Mouse (Mus musculus): ENCODE results near the gene Slc7a5.

Slc7a5 gene

GRCm38 (mm10) chr8:121911400-121911799 lies 3.9 kb upstream of the Slc7a5 start:
- in situ Hi-C loops (cut with MboI; ENCODE audit: low sequenced_read_pairs), result no loop called here

- in situ Hi-C loops (cut with MboI; ENCODE audit: low sequenced_read_pairs), result no loop called here
These were observed 2.2 kb upstream of the Slc7a5 start for GRCm38 (mm10) chr8:121909663-121910062.

- in situ Hi-C loops (cut with MboI; ENCODE audit: low sequenced_read_pairs), result no loop called here
These were observed 1.7 kb upstream of the Slc7a5 start for GRCm38 (mm10) chr8:121909148-121909541.

GRCm38 (mm10) chr8:121908378-121909147 lies 1.1 kb upstream of the Slc7a5 start:
- in situ Hi-C loops (cut with MboI; ENCODE audit: low sequenced_read_pairs), result no loop called here

GRCm38 (mm10) chr8:121906542-121907512 lies 667 bp downstream of the Slc7a5 start:
- in situ Hi-C loops (cut with MboI; ENCODE audit: low sequenced_read_pairs), result no loop called here

- in situ Hi-C loops (cut with MboI; ENCODE audit: low sequenced_read_pairs), result no loop called here
These were observed 1.6 kb downstream of the Slc7a5 start for GRCm38 (mm10) chr8:121905864-121906263.

GRCm38 (mm10) chr8:121905420-121905819 lies 2.1 kb downstream of the Slc7a5 start:
- in situ Hi-C loops (cut with MboI; ENCODE audit: low sequenced_read_pairs), result no loop called here

GRCm38 (mm10) chr8:121904999-121905398 lies 2.5 kb downstream of the Slc7a5 start:
- in situ Hi-C loops (cut with MboI; ENCODE audit: low sequenced_read_pairs), result no loop called here

- in situ Hi-C loops (cut with MboI; ENCODE audit: low sequenced_read_pairs), result no loop called here
These were observed 3.5 kb downstream of the Slc7a5 start for GRCm38 (mm10) chr8:121903977-121904376.

GRCm38 (mm10) chr8:121901498-121902236 lies 5.8 kb downstream of the Slc7a5 start:
- in situ Hi-C loops (cut with MboI; ENCODE audit: low sequenced_read_pairs), result no loop called here

- in situ Hi-C loops (cut with MboI; ENCODE audit: low sequenced_read_pairs), result no loop called here
These were observed 8.1 kb downstream of the Slc7a5 start for GRCm38 (mm10) chr8:121899180-121900044.

- in situ Hi-C loops (cut with MboI; ENCODE audit: low sequenced_read_pairs), result no loop called here
These were observed 9.0 kb downstream of the Slc7a5 start for GRCm38 (mm10) chr8:121898401-121898931.

GRCm38 (mm10) chr8:121897871-121898381 lies 9.6 kb downstream of the Slc7a5 start:
- in situ Hi-C loops (cut with MboI; ENCODE audit: low sequenced_read_pairs), result no loop called here

GRCm38 (mm10) chr8:121897205-121897604 lies 10.3 kb downstream of the Slc7a5 start:
- in situ Hi-C loops (cut with MboI; ENCODE audit: low sequenced_read_pairs), result no loop called here

- in situ Hi-C loops (cut with MboI; ENCODE audit: low sequenced_read_pairs), result no loop called here
These were observed 10.9 kb downstream of the Slc7a5 start for GRCm38 (mm10) chr8:121896476-121897145.

GRCm38 (mm10) chr8:121895910-121896309 lies 11.6 kb downstream of the Slc7a5 start:
- in situ Hi-C loops (cut with MboI; ENCODE audit: low sequenced_read_pairs), result no loop called here

- in situ Hi-C loops (cut with MboI; ENCODE audit: low sequenced_read_pairs), result no loop called here
These were observed 14.6 kb downstream of the Slc7a5 start for GRCm38 (mm10) chr8:121892875-121893274.

- in situ Hi-C loops (cut with MboI; ENCODE audit: low sequenced_read_pairs), result no loop called here
These were observed 17.4 kb downstream of the Slc7a5 start for GRCm38 (mm10) chr8:121889810-121890785.

Measured in CH12F3 (cell line).